Mouse (Mus musculus): ENCODE results near the gene Rhof. TPM values are rescaled to one million over a fixed set of nuclear protein-coding genes. Genes with fewer than 3 reads are reported as not detected.
A peak's percentile ranks its signal among the peaks of the same experiment; 100 is the strongest.

Gene Rhof
- polyA plus RNA-seq, 1 experiment = 1.6 TPM

DNA sequence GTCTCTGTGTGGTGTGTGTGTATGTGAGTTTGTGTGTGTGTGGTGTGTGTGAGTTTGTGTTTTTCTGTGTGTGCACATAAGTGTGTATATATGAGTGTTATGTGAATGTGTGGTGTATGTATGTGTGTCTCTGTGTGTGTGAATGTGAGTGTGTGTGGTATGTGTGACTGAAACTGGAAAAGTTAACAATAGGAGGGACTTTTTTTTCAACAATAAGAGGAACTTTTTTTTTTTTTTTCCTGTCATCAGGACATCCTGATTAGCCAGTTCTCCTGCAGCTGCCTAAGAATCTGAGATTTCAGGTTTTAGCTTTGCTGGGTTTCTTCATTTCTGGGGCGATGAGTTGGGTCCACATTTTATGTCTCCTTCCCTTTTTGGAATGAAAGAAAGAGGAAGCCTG, 52.9 kb downstream of the Rhof start:
- Histone ChIP-seq H3K36me3 (ENCODE audit: control insufficient read depth, insufficient read depth) (no peaks in the 10 kb centered on the region), H3K4me2 (ENCODE audit: low read depth) (peak overlapping the region; percentile 40), H3K27me3 (ENCODE audit: control insufficient read depth, insufficient read depth, insufficient read length) (no peaks in the 10 kb centered on the region), H3ac (ENCODE audit: control insufficient read depth, insufficient read length) (no peak overlapping the region), H3K79me2 (ENCODE audit: control insufficient read depth, insufficient read depth) (peaks cover 35% of the 10 kb centered on the region), H3K4me3 (no peak overlapping the region)
- TF ChIP-seq TCF3 (IDR thresholded peaks at IDR 0.05; ENCODE audit: insufficient read length, low read depth) (no peak), CEBPB (IDR thresholded peaks at IDR 0.05; ENCODE audit: insufficient read depth, poor library complexity, severe bottlenecking) (no peak), USF1 (IDR thresholded peaks at IDR 0.05; ENCODE audit: low read depth) (no peak), SRF (IDR thresholded peaks at IDR 0.05; ENCODE audit: control insufficient read depth, insufficient read length, low read depth) (no peak), REST (IDR thresholded peaks at IDR 0.05; ENCODE audit: insufficient read depth, insufficient read length) (no peak), POLR2AphosphoS2 (IDR thresholded peaks at IDR 0.05; ENCODE audit: insufficient read length, low read depth) (no peak), MYOD1 (IDR thresholded peaks at IDR 0.05; ENCODE audit: control insufficient read depth in 1 of 3, insufficient read length in 2 of 3, low read depth in 2 of 3) (no peak), E2F4 (IDR thresholded peaks at IDR 0.05; ENCODE audit: insufficient read depth) (no peak), MYOG (IDR thresholded peaks at IDR 0.05; ENCODE audit: control insufficient read depth in 1 of 3, insufficient read depth in 1 of 3, insufficient read length in 2 of 3, low read depth in 2 of 3) (no peak), MAX (IDR thresholded peaks at IDR 0.05; ENCODE audit: low read depth) (no peak), TCF12 (IDR thresholded peaks at IDR 0.05; ENCODE audit: insufficient read depth, poor library complexity, severe bottlenecking) (no peak), POLR2A (IDR thresholded peaks at IDR 0.05; ENCODE audit: insufficient read length, low read depth) (no peak)

DNA sequence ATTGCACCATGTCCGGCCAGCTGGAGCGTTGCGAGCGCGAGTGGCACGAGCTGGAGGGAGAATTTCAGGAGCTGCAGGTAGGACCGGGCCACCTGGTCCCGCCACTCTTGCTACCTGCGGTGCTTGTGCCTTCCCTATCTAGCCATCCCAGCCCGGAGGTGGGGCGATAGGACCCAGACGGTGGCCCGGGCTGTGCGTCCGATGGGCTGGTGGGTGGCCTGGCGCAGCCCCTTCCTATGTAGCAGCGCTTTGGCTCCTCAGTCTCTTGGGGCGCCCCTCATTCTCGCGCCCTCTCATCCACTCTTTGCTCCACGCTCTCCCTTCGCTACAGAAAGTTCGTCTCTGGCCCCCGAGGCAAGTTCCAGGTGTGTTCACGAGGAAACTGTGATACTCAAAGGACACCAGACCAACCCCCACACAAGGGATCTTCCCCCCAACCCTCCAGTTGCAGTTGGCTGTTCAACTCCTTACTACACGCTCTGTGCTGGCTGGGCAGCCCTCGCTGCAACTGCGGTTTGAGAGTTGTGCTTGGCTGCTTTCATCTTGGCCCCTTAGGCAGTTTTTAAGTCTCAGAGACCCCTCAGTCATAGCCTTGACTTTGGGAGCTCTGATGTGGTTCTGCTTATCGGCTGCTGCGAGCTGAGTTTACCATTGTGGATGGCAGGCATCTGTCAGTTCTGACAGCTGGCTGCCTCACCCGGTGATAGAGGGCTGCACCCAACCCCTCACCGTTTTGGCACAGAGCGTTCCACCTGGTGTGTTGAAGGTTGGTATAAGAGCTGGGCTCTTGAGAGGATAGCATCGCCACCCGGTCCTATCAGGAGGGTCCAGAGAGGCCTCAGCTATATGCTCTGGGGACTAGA, 55.8 kb downstream of the Rhof start:
- Histone ChIP-seq H3ac (ENCODE audit: control insufficient read depth, insufficient read length) (peak overlapping the region; percentile 61), H3K4me3 (peak overlapping the region; percentile 80), H3K27me3 (ENCODE audit: control insufficient read depth, insufficient read depth, insufficient read length) (no peaks in the 10 kb centered on the region), H3K4me2 (ENCODE audit: low read depth) (peak overlapping the region; percentile 90), H3K79me2 (ENCODE audit: control insufficient read depth, insufficient read depth) (peaks cover 33% of the 10 kb centered on the region), H3K36me3 (ENCODE audit: control insufficient read depth, insufficient read depth) (no peaks in the 10 kb centered on the region)
- TF ChIP-seq SRF (IDR thresholded peaks at IDR 0.05; ENCODE audit: control insufficient read depth, insufficient read length, low read depth) (no peak), POLR2A (IDR thresholded peaks at IDR 0.05; ENCODE audit: insufficient read length, low read depth) (no peak), TCF12 (IDR thresholded peaks at IDR 0.05; ENCODE audit: insufficient read depth, poor library complexity, severe bottlenecking) (peak; percentile 26), MYOD1 (IDR thresholded peaks at IDR 0.05; ENCODE audit: control insufficient read depth in 1 of 3, insufficient read length in 2 of 3, low read depth in 2 of 3) (peak in 2 of 3 experiments; percentile 67 to 91), TCF3 (IDR thresholded peaks at IDR 0.05; ENCODE audit: insufficient read length, low read depth) (peak; percentile 18), USF1 (IDR thresholded peaks at IDR 0.05; ENCODE audit: low read depth) (no peak), REST (IDR thresholded peaks at IDR 0.05; ENCODE audit: insufficient read depth, insufficient read length) (no peak), MYOG (IDR thresholded peaks at IDR 0.05; ENCODE audit: control insufficient read depth in 1 of 3, insufficient read depth in 1 of 3, insufficient read length in 2 of 3, low read depth in 2 of 3) (peak; percentile 45 to 89 (median 56)), CEBPB (IDR thresholded peaks at IDR 0.05; ENCODE audit: insufficient read depth, poor library complexity, severe bottlenecking) (no peak), MAX (IDR thresholded peaks at IDR 0.05; ENCODE audit: low read depth) (no peak), POLR2AphosphoS2 (IDR thresholded peaks at IDR 0.05; ENCODE audit: insufficient read length, low read depth) (no peak), E2F4 (IDR thresholded peaks at IDR 0.05; ENCODE audit: insufficient read depth) (no peak)

DNA sequence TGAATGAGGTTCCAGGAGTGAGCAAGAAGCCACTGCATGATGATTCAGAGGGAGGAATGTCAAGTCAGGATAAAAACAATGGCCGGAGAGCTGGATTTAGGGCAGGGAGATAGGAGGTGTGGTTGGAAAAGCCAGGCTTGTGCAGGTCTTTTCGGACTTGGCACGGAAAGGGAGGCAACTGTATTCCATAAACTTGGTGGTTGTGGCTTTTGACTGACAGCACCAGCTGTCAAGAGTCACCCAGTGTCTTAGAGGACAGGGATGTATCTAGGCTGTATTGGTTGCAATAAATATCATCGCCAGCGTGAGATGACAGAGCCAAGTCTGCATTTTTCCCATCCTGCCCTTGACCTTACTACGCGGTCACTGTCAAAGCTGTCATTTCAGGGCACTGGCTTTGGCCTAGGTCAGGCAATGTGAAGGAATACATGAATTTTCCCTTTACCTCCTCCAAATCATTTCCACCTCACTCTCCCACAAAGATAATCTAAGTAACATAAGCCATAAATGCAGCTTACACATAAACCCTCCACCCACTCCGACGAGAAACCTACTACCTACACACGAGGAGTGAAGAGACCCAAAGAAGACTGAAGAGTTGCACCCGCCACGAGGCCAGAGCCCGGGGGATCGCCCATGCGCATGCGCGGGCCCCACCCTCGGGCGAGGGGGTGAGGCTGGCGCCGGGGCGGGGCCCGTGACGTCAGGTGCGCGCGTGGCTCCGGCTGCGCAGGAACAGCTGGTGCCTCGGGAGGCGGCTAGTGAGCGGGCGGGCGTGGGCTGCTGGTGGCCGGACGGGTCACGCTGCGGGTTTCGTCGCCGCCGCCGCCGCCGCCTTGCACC, 56.7 kb downstream of the Rhof start:
- Histone ChIP-seq H3ac (ENCODE audit: control insufficient read depth, insufficient read length) (peak overlapping the region; percentile 61), H3K79me2 (ENCODE audit: control insufficient read depth, insufficient read depth) (peaks cover 26% of the 10 kb centered on the region), H3K27me3 (ENCODE audit: control insufficient read depth, insufficient read depth, insufficient read length) (no peaks in the 10 kb centered on the region), H3K4me3 (peak overlapping the region; percentile 80), H3K4me2 (ENCODE audit: low read depth) (peak overlapping the region; percentile 100), H3K36me3 (ENCODE audit: control insufficient read depth, insufficient read depth) (no peaks in the 10 kb centered on the region)
- TF ChIP-seq POLR2AphosphoS2 (IDR thresholded peaks at IDR 0.05; ENCODE audit: insufficient read length, low read depth) = peak; percentile 92
- TF ChIP-seq USF1 (IDR thresholded peaks at IDR 0.05; ENCODE audit: low read depth) = peak; percentile 22
- no peak for TF ChIP-seq SRF (IDR thresholded peaks at IDR 0.05; ENCODE audit: control insufficient read depth, insufficient read length, low read depth)
- peak; percentile 95 for TF ChIP-seq POLR2A (IDR thresholded peaks at IDR 0.05; ENCODE audit: insufficient read length, low read depth)
- peak; percentile 96 for TF ChIP-seq TCF12 (IDR thresholded peaks at IDR 0.05; ENCODE audit: insufficient read depth, poor library complexity, severe bottlenecking)
- 0 out of 2 replicates have a peak, but pooled peaks have one; percentile 4 for TF ChIP-seq CEBPB (IDR thresholded peaks at IDR 0.05; ENCODE audit: insufficient read depth, poor library complexity, severe bottlenecking)
- peak; percentile 85 to 99 (median 98) for TF ChIP-seq MYOG (IDR thresholded peaks at IDR 0.05; ENCODE audit: control insufficient read depth in 1 of 3, insufficient read depth in 1 of 3, insufficient read length in 2 of 3, low read depth in 2 of 3)
- no peak for TF ChIP-seq MAX (IDR thresholded peaks at IDR 0.05; ENCODE audit: low read depth)
- no peak for TF ChIP-seq REST (IDR thresholded peaks at IDR 0.05; ENCODE audit: insufficient read depth, insufficient read length)
- TF ChIP-seq MYOD1 (IDR thresholded peaks at IDR 0.05; ENCODE audit: control insufficient read depth in 1 of 3, insufficient read length in 2 of 3, low read depth in 2 of 3) = peak; percentile 98 to 100 (median 100)
- peak; percentile 94 for TF ChIP-seq TCF3 (IDR thresholded peaks at IDR 0.05; ENCODE audit: insufficient read length, low read depth)
- no peak for TF ChIP-seq E2F4 (IDR thresholded peaks at IDR 0.05; ENCODE audit: insufficient read depth)

DNA sequence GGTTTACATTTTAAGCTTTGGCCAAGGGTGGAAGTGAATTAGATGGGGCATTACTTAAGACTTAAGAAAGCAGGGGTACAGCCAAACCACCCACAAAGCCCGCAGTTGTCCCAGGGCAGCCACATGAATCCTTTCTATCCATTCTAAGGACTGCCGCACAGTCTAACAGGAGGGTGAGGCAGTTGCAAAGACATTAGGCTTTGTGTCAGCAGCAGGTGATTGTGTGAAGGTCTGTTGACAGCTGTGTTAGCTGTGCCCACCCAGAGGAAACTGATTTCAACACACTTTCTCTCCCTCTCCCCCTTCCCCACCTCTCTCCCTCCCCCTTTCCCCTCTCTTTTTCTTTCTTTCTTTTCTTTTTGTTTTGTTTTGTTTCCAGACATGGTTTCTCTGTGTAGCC, 63.8 kb downstream of the Rhof start:
- H3ac ChIP-seq (ENCODE audit: control insufficient read depth, insufficient read length) = no peak overlapping the region
- no peak overlapping the region for H3K4me3 ChIP-seq
- no peak for TF ChIP-seq SRF (IDR thresholded peaks at IDR 0.05; ENCODE audit: control insufficient read depth, insufficient read length, low read depth)
- TF ChIP-seq E2F4 (IDR thresholded peaks at IDR 0.05; ENCODE audit: insufficient read depth) = no peak
- peak in 1 of 3 experiments; percentile 67 for TF ChIP-seq MYOG (IDR thresholded peaks at IDR 0.05; ENCODE audit: control insufficient read depth in 1 of 3, insufficient read depth in 1 of 3, insufficient read length in 2 of 3, low read depth in 2 of 3)
- TF ChIP-seq MYOD1 (IDR thresholded peaks at IDR 0.05; ENCODE audit: control insufficient read depth in 1 of 3, insufficient read length in 2 of 3, low read depth in 2 of 3) = peak in 2 of 3 experiments; percentile 54 to 70
- H3K27me3 ChIP-seq (ENCODE audit: control insufficient read depth, insufficient read depth, insufficient read length) = no peaks in the 10 kb centered on the region
- no peaks in the 10 kb centered on the region for H3K79me2 ChIP-seq (ENCODE audit: control insufficient read depth, insufficient read depth)
- H3K36me3 ChIP-seq (ENCODE audit: control insufficient read depth, insufficient read depth) = no peaks in the 10 kb centered on the region
- no peak overlapping the region for H3K4me2 ChIP-seq (ENCODE audit: low read depth)

Data from myocyte (in vitro differentiated cells).